Mouse (Mus musculus) forebrain, embryonic 14.5 days (tissue): Measurements from ENCODE around the gene Mecp2. TPM values are rescaled to one million over a fixed set of nuclear protein-coding genes. Genes with fewer than 3 reads are reported as not detected.

Source experiments
- ATAC-seq: fragments of 200-750 bp; cut with Nextera tagmentation; 2 replicates; pipeline ENCODE4 v1.8.0; 2017; ENCODE audit warnings: mild to moderate bottlenecking, moderate library complexity
- DNase-seq: peaks from one replicate; pipeline ENCODE4 v3.0.0-alpha.2; 2015; ENCODE audit warnings: low spot score
- H3K27ac ChIP-seq: fragments of 300-500 bp; sonication (generic); 2 replicates; pipeline ENCODE4 v1.5.1; 2014; ENCODE audit warnings: low read depth, mild to moderate bottlenecking, control low read depth, low read length, moderate library complexity
- H3K27me3 ChIP-seq: fragments of 300-500 bp; sonication (generic); replicated peaks from 2 replicates; pipeline ENCODE4 v1.6.1; 2014; ENCODE audit warnings: low read length, control low read depth, mixed read lengths; ENCODE audit not compliant: control insufficient read depth, insufficient read depth
- H3K36me3 ChIP-seq: fragments of 300-500 bp; sonication (generic); 2 replicates; pipeline ENCODE4 v1.6.1; 2014; ENCODE audit warnings: low read length, control low read depth; ENCODE audit not compliant: control insufficient read depth, insufficient read depth
- H3K4me1 ChIP-seq: fragments of 300-500 bp; sonication (generic); 2 replicates; pipeline ENCODE4 v1.6.1; 2014; ENCODE audit warnings: antibody characterized with exemption, low read length, control low read depth; ENCODE audit not compliant: control insufficient read depth, insufficient read depth
- H3K4me2 ChIP-seq: fragments of 300-500 bp; sonication (generic); 2 replicates; pipeline ENCODE4 v1.6.1; 2014; ENCODE audit warnings: mild to moderate bottlenecking, control low read depth, low read length
- H3K4me3 ChIP-seq: fragments of 300-500 bp; sonication (generic); 2 replicates; pipeline ENCODE4 v1.5.1; 2014; ENCODE audit warnings: low read depth, low read length, control low read depth
- H3K9ac ChIP-seq: fragments of 300-500 bp; sonication (generic); 2 replicates; pipeline ENCODE4 v1.6.1; 2014; ENCODE audit warnings: mild to moderate bottlenecking, low read length, control low read depth, moderate library complexity
- H3K9me3 ChIP-seq: fragments of 300-500 bp; sonication (generic); replicated peaks from 2 replicates; pipeline ENCODE4 v1.6.1; 2016; ENCODE audit warnings: low read length, control low read depth, mixed read lengths; ENCODE audit not compliant: control insufficient read depth
- WGBS: fragments of 180-500 bp; shearing (Covaris S2); extraction: QIAGEN DNeasy Blood & Tissue Kit; methylation state at CpG from one replicate; pipeline ENCODE4 v1.1.7; 2014; 5-methylcytosine and 5-hydroxymethylcytosine counted together
- microRNA counts: library from miRNA; unstranded; fragments of <30 nt; microRNA quantifications from one replicate; lab custom pipeline; 2016
- microRNA-seq: library from miRNA; unstranded; fragments of <30 nt; microRNA quantifications from one replicate; pipeline ENCODE4, GENCODE M21; 2016
- polyA plus RNA-seq: library from polyadenylated mRNA; unstranded; fragments of >200 nt; fragmentation: Nextera tagmentation; extraction: Ambion mirVana; gene quantifications from 2 replicates; pipeline ENCODE4 v1.2.1, GENCODE M21; 2014

The Mecp2 gene
- polyA plus RNA-seq, 1 experiment from 2014 or later = 12.6 TPM

- peak; percentile 84 for DNase-seq
- ATAC-seq = peak; percentile 93
- Histone ChIP-seq H3K4me1 (no peaks in the 10 kb centered on the region), H3K27me3 (no peaks in the 10 kb centered on the region), H3K36me3 (no peaks in the 10 kb centered on the region), H3K27ac (peak overlapping the region; percentile 56), H3K9me3 (no peaks in the 10 kb centered on the region), H3K9ac (no peak overlapping the region), H3K4me3 (no peak overlapping the region), H3K4me2 (peak overlapping the region; percentile 2; the same call in 1 of the 2 replicates)
- 22% methylated on average over 8 of the region's 8 CpGs for WGBS
Measured at GRCm38 (mm10) chrX:73998911-73999869, 136.0 kb downstream of the Mecp2 start.

GRCm38 (mm10) chrX:73977783-73978182 is 157.4 kb downstream of the Mecp2 start:
- H3K9ac ChIP-seq = no peak overlapping the region
- H3K9me3 ChIP-seq = no peaks in the 10 kb centered on the region
- no peaks in the 10 kb centered on the region for H3K36me3 ChIP-seq
- WGBS = 74% methylated on average over 1 of the region's 1 CpGs
- no peak for ATAC-seq
- no peak overlapping the region for H3K4me2 ChIP-seq
- H3K4me1 ChIP-seq = no peaks in the 10 kb centered on the region
- H3K27ac ChIP-seq = no peak overlapping the region
- no peak overlapping the region for H3K4me3 ChIP-seq
- DNase-seq = no peak
- no peaks in the 10 kb centered on the region for H3K27me3 ChIP-seq

MicroRNA genes within 50 kb of the gene (microRNA counts, 519-probe panel; counts per million panel counts)
- not detected for microRNA mmu-miR-718 (lab: Ali Mortazavi, UCI)

Small RNA genes lying within 50 kb of the gene (microRNA-seq; reads per million reads assigned to microRNA genes)
- 0.79 reads per million for gene Mir5132
- not detected for gene Mir718

Other genes with a start within 250 kb of the Mecp2 start
- 0.26 TPM in 1 of 2 replicates, not detected in the other for gene Avpr2, start 243.3 kb downstream of the Mecp2 start, polyA plus RNA-seq
- gene L1cam, start 239.3 kb downstream of the Mecp2 start, polyA plus RNA-seq = 53.6 and 77.2 TPM in 2 replicates
- gene Arhgap4, start 213.5 kb downstream of the Mecp2 start, polyA plus RNA-seq = 1.3 and 2.0 TPM in 2 replicates
- 104 TPM in 2 replicates for gene Naa10, start 213.4 kb downstream of the Mecp2 start, polyA plus RNA-seq
- gene Renbp, start 204.5 kb downstream of the Mecp2 start, polyA plus RNA-seq = 8.9 and 9.3 TPM in 2 replicates
- gene Hcfc1, start 169.0 kb downstream of the Mecp2 start, polyA plus RNA-seq = 58.3 and 61.1 TPM in 2 replicates
- 22.9 and 23.7 TPM in 2 replicates for gene Irak1, start 111.4 kb downstream of the Mecp2 start, polyA plus RNA-seq
- not detected in 2 replicates for gene Opn1mw, start 7.9 kb downstream of the Mecp2 start, polyA plus RNA-seq
- not detected in 2 replicates for gene Tex28, start 32.5 kb upstream of the Mecp2 start, polyA plus RNA-seq
- gene Tktl1, start 41.9 kb upstream of the Mecp2 start, polyA plus RNA-seq = 0.11 TPM in 1 of 2 replicates, not detected in the other
- 88.1 and 103 TPM in 2 replicates for gene Flna, start 114.5 kb upstream of the Mecp2 start, polyA plus RNA-seq
- gene Emd, start 119.3 kb upstream of the Mecp2 start, polyA plus RNA-seq = 26.1 and 37.9 TPM in 2 replicates
- 528 and 677 TPM in 2 replicates for gene Rpl10, start 135.4 kb upstream of the Mecp2 start, polyA plus RNA-seq
- gene Taz, start 146.5 kb upstream of the Mecp2 start, polyA plus RNA-seq = 60.2 and 65.0 TPM in 2 replicates
- gene Dnase1l1, start 147.0 kb upstream of the Mecp2 start, polyA plus RNA-seq = 2.9 and 3.1 TPM in 2 replicates
- 168 and 185 TPM in 2 replicates for gene Atp6ap1, start 161.7 kb upstream of the Mecp2 start, polyA plus RNA-seq
- gene Gdi1, start 169.6 kb upstream of the Mecp2 start, polyA plus RNA-seq = 614 and 712 TPM in 2 replicates
- 42.6 and 54.4 TPM in 2 replicates for gene Fam50a, start 177.7 kb upstream of the Mecp2 start, polyA plus RNA-seq
- gene Plxna3, start 193.7 kb upstream of the Mecp2 start, polyA plus RNA-seq = 36.4 and 47.5 TPM in 2 replicates
- 90.8 and 109 TPM in 2 replicates for gene Lage3, start 218.3 kb upstream of the Mecp2 start, polyA plus RNA-seq
- gene Ubl4a, start 237.9 kb upstream of the Mecp2 start, polyA plus RNA-seq = 77.7 and 81.5 TPM in 2 replicates
- gene Slc10a3, start 238.0 kb upstream of the Mecp2 start, polyA plus RNA-seq = 6.8 and 7.8 TPM in 2 replicates